Mouse (Mus musculus): ENCODE results near the gene Sorcs1. TPM values are rescaled to one million over a fixed set of nuclear protein-coding genes. Genes with fewer than 3 reads are reported as not detected.

The Sorcs1 gene
- polyA plus RNA-seq (2021; fragmentation: Nextera tagmentation) = 5.4 and 7.2 TPM in 2 replicates
- long read RNA-seq, experiment 1, partial matches to known transcripts = 10 of 23 reads
- long read RNA-seq, experiment 1, other reads (novel, unspliced or antisense) = 13 of 23 reads
- long read RNA-seq, experiment 2, partial matches to known transcripts = 13 of 22 reads
- long read RNA-seq, experiment 2, other reads (novel, unspliced or antisense) = 9 of 22 reads

GRCm38 (mm10) chr19:50677903-50678896, at the start of gene Sorcs1:
TSS of gene Sorcs1 (minus strand) at chr19:50678646.

